Mouse (Mus musculus) hematopoietic stem cell, adult 5-6 weeks (primary cell): ENCODE measurements around the gene Gatb. TPM values are rescaled to one million over a fixed set of nuclear protein-coding genes. Genes with fewer than 3 reads are reported as not detected.

Experiments
- ATAC-seq, 2 experiments: fragments of 125-278 bp in 1 of 2; replicated peaks in 1 of 2; 2 replicates each; pipeline ENCODE4 v1.8.0; 2016 to 2017; ENCODE audit warnings: inconsistent platforms in 2 of 2, mild to moderate bottlenecking in 2 of 2, moderate number of reproducible peaks in 2 of 2, low read depth in 1 of 2, moderate TSS enrichment in 1 of 2; ENCODE audit not compliant: low FRiP score in 2 of 2, poor library complexity in 2 of 2, severe bottlenecking in 2 of 2, insufficient read depth in 1 of 2, low TSS enrichment in 1 of 2
- total RNA-seq: library from RNA; stranded (forward); fragments of 172-1452, 232-1000 nt; gene quantifications from 2 replicates; pipeline ENCODE4 v1.2.3, GENCODE M21; 2017

Gene Gatb
- total RNA-seq, 1 experiment from 2014 or later, result 16.4 TPM

DNA sequence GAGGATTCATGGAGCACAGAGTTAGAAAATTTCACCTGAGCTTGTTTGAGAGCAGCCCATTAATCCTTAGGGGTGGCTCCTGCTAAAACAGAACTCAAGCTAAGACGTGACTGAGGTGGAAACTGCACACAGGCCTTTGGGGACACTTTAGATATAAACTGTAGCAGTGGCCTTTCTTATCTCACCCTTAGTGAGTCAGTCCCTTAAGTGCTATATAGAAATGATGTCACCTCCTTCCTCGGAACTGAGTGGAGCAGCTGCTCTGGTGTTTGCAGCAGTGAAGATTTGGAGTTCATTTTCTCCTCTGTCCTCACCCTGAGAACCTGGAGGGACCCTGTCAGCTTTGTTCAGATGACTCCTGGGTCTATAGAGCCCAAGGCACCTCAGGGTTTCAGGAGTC is 14.8 kb downstream of the Gatb start:
- no peak for ATAC-seq

DNA sequence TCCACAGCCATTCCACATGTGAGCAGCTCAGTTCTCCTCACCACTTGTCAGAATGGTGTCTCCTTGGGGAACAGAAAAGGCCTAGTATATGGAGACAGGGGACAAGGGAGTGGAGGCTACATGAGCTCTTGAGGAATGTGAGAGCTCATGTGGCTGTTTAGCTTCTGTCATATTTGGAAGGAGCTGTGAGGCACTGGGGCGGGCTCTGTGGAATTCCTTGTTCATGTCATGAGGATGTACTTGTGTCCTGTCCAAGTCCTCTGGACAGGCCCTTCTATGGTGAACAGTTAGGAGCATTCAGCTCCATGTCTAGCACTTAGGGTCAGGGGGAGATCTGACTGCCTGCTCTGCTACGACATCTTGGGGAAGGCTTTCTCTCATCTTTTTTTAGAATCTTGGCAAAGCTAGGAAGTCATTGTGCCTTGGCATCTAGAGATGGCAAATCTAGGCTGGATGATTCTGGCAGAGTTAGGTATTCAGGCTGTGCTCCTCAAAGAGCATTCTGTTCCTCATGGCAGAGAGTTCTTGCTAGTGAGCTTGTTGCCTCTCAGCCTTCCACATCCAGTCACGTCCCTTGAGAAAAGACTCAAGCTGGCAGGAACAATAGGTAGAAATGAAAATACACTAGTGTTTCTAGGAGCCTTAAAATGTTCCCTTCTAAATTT is 16.3 kb downstream of the Gatb start:
- no peak for ATAC-seq

DNA sequence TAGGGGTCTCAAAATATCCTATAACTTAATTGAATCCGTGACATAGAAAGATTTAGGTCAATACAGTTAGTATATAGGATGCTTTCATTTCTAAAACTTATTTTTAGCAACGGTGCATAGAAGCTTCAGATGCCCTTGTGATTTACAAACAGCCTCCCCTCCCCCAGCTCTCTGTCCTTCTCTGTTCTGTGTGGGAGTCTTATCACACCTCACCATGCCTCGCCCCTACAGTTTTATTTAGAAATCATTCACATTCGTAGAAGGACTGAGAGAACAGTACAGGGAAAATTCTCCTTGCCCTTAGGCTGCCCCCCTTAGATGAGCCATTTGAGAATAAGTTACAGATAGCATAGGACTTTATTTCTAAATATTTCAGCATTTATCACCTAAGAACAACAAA is 18.1 kb downstream of the Gatb start:
- ATAC-seq, result no peak

DNA sequence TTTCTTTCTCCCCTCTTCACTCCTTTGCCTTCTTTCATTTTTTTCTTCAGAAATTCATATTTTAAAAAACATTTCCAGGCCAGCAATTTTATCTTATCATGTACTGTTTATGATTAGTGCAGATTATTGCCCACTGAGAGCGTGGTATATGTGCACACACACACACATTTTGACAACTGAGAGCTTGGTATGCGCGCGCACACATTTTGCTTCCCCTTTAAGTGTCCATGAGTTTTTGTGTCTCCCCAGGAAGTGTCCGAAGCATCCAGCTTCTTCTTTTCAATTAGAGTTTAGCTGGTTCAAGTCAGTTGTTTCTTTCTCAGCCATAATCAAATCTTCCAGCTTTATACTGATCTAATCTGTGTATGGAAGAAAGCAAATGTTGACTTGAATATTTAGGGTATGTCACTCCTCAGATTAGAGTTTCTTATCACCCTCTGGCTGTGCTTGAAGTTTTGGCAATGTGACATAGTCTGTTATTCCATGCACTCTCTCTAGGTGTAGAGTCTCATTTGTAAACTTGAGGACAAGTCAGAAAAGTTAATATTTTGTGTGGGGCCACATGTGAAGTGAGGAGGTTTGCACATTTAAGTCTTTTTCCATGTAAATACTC is 18.8 kb downstream of the Gatb start:
- no peak for ATAC-seq

DNA sequence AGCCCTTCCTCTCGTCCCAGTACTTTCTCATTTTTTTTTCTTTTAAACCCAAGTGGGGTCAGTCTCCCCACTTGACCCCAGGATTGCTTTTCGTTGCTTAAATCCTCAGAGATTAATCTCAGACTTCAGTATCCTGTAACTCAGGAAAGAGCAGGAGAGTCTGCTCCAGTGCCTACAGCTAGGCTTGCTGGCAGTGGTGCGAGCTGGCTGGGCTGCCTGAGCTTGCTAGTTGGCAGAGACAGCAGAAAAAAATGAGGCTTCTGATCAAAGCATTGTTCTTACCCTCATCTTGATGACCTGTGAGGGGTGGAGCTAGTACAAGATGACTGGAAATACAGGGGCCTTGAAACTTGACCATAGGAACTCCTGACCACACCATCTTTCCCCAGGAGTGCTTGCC is 20.5 kb downstream of the Gatb start:
- ATAC-seq, result no peak

- ATAC-seq, result no peak
Measured at GRCm38 (mm10) chr3:85599526-85599925, 25.6 kb downstream of the Gatb start.

DNA sequence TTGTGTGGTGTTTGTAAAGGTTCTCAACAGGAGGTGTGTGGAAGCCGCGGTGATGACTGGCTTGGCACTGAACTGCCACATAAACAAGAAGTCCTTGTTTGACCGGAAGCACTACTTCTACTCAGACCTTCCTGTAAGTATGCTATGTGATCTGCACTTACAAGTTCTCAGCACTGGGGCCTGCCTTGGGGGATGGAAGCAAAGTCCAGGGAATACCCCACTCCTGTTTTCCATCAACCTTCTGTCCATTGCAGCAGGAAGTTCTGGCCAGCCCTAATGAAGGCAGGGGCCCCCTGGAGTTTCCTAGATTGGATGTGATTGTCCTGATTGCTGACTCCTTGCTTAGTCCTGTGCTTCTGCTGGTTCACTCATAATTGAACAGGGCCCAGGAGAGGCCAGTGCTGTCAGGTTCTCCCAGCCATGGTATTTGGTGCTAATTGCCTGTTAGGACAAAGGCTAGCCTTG is 28.0 kb downstream of the Gatb start:
- 0 out of 4 replicates have a peak, but pooled peaks of 1 of the 2 experiments have one; percentile 7 for ATAC-seq

DNA sequence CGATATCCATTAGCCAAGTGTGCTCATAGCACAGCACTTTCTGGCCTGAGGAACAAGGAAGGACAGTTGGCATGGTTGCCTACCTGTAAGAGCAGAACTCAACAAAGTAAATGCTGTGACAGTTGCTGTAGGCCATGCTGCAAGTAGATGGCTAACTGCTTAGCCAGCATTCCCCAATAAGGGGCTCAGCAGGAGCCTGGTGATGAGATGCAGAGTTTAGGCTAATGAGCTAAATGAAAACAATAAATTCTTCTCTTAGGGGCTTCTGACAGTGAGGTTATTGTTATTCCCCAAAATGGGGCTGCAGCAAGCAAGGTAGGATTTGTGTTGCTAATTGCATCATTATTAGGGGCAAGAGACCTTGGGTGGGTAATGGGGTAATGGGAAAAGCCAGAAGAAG is 29.9 kb downstream of the Gatb start:
- no peak for ATAC-seq

DNA sequence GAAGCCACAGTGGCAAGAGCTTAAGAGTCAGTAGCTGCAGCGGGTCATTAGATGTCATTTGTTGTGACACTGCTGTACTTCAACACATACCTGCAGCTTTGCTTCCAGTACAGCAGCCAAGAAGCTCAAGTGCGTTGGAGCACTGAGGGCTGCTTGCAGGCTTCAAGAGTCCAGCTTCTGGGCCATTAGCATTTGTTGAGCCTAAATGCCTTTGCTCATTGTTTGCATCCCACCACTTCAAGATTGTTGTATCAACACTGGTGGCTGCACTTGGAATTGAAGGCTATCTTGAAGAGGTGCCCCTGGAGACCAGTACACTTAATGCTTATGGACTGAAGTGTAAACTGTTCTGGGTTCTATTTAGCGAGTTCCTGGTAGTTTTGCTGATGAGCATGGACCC is 33.0 kb downstream of the Gatb start:
- no peak for ATAC-seq

DNA sequence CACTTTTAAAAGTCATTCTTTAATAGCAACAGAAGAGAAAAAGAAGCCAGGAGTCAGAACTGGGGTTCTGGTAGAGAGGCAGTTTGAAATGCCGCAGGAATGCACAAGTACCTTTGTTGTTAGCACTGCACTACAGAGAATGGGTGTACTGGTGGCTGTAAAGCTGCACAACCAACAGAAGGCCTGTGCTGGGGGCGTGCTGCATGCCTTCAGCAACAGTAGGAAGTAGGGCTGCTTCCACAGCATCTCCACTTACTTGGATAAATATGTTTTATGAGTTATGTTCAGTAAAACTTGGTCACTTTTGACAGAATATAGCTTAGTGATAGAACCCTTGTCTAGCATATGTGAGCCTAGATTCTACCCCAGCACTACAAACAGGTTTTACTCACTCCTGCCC is 33.8 kb downstream of the Gatb start:
- no peak for ATAC-seq

DNA sequence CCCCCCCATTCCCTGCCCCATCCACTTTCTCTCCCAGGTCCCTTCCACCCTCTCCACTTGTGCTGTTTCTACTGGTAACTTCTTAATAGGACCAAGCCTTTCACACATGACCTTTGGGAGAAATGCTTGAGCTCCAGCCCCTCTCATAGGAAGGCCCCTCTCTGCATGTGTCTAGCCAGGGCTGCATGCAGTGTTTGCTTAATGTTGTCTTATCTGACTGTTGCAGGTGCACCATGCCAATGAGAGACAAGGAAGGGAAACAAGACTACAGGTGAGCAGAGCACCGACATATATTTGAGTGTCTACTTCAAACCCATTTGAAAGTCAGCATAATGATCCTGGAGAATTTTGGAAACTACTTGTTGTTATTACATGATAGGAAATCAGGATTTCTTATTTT is 42.5 kb downstream of the Gatb start:
- ATAC-seq, result no peak

DNA sequence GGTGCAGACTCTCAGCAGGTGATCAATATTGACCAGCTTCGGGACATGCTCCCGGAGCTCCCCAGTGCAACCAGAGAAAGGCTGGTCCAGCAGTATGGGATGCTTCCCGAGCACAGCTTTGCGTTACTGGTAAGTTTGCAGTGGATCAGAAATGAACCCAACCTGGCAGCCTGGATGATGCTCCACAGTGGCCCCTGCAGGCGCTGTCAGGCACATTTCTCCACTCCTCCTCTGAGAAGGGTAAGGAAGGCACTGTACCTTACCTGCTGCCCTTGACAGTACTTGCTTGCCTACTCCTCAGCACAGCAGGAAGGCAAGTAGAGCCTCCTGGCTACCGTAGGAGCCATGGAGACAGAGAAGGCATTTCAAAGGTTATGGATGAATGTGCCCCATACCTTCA is 45.0 kb downstream of the Gatb start:
- no peak for ATAC-seq

DNA sequence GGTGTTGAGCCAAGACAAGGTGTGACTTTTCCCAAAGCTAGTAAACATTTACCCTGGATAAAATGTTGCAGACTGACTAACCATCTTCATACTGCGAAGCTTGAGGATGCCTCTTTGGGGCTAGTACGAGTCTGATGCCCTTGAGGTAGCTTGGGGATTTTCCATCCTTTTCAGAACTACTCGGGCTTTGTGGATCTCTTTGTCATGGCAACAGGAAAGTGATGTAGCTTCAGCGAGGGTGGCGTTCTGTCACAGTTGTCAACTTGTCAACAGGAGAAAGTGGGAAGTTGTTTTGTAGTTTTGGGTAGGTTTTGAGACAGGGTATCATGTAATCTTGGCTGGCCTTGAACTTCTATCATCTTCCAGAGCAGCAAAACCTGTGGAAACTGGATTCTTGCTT is 45.4 kb downstream of the Gatb start:
- no peak for ATAC-seq

- ATAC-seq, result no peak
Measured at GRCm38 (mm10) chr3:85619751-85620150, 45.8 kb downstream of the Gatb start.

GRCm38 (mm10) chr3:85629895-85630510 is 56.1 kb downstream of the Gatb start:
- ATAC-seq, result no peak

GRCm38 (mm10) chr3:85633733-85634132 is 59.8 kb downstream of the Gatb start:
- ATAC-seq, result no peak

GRCm38 (mm10) chr3:85634389-85635125 is 60.6 kb downstream of the Gatb start:
- no peak for ATAC-seq

DNA sequence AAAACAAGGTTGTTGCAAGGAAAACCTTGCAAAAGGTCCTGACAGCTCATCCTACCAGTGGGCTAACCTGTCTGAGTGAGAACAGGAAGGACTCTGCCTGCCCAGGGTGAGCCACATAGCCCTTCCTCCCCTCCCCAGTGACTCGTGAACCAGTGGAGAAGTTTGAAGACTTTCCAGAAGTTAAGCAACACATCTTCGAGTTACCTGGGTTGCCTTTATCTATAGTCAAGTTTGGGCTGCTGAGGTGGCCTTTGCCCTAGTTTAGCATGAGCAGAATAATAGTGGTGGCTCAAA is 61.2 kb downstream of the Gatb start:
- ATAC-seq, result no peak
